Mouse (Mus musculus) kidney, adult 8-10 months (tissue): ENCODE data around the gene Tmem52.

Experiments
- DNase-seq, 2 experiments: peaks; one replicate each; pipeline ENCODE4 v3.0.0; 2022

Tmem52 gene

DNA sequence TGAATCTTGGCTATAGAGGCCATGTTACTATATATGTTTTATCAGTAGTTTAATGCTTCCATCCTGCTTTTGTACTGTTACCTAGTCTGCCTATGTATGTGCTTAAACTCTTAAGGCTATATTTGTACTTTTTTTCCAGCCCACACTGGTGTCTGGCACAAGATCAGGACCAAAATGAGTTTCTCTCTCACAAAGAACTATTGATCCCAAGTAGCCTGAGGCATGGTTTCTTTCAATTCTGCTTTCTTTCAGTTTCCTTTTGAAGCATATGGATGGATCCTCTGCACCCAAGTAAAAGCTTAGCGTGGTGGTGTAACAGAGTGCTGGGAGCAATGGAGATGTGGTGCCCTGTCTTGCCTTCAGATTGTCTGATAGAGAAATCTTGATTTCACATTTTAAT, 42.1 kb downstream of the Tmem52 start:
- no peak for DNase-seq

GRCm38 (mm10) chr4:155514810-155515209, 45.9 kb downstream of the Tmem52 start:
- DNase-seq, result no peak

DNA sequence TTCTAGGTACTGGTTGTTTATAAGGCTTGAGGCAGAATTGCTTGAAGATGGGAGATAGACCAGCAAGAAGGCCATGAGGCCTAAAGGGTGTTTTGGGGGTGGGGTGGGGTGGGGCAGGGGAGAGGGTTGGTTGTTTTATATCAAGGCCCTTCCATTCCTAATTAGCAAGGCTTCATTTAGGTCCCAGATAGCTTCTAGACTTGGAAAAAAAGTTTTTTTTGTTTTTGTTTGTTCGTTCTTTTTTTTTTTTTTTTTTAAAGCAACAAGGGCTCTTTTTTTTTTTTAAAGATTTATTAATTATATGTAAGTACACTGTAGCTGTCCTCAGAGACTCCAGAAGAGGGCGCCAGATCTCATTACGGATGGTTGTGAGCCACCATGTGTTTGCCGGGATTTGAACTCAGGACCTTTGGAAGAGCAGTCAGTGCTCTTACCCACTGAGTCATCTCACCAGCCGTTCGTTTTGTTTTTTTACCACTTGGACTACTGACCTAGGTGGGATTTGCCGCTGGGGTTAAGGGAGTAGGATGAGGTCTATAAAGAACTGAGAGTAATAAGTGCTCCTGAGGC, 49.1 kb downstream of the Tmem52 start:
- DNase-seq, result no peak
